Mouse (Mus musculus) stomach, embryonic 14.5 days (tissue): ENCODE results near the gene Rab4a. TPM values are rescaled to one million over a fixed set of nuclear protein-coding genes. Genes with fewer than 3 reads are reported as not detected.

ENCODE experiments used
- ATAC-seq: fragments of 200-750 bp; cut with Nextera tagmentation; 2 replicates; pipeline ENCODE4 v1.8.0; 2017; ENCODE audit warnings: low read depth, moderate TSS enrichment; ENCODE audit not compliant: insufficient number of reproducible peaks, insufficient read depth, low FRiP score
- H3K27ac ChIP-seq: fragments of 300-500 bp; sonication (generic); 2 replicates; pipeline ENCODE4 v1.5.1; 2014; ENCODE audit warnings: mild to moderate bottlenecking, low read length, moderate library complexity, mixed read lengths
- H3K27me3 ChIP-seq: fragments of 300-500 bp; sonication (generic); 2 replicates; pipeline ENCODE4 v1.6.1; 2014; ENCODE audit warnings: low read length, control low read depth, mixed read lengths; ENCODE audit not compliant: control insufficient read depth, insufficient read depth
- H3K36me3 ChIP-seq: fragments of 300-500 bp; sonication (generic); 2 replicates; pipeline ENCODE4 v1.6.1; 2014; ENCODE audit warnings: mild to moderate bottlenecking, control low read depth, low read length, moderate library complexity, mixed read lengths; ENCODE audit not compliant: control insufficient read depth, insufficient read depth
- H3K4me1 ChIP-seq: fragments of 300-500 bp; sonication (generic); 2 replicates; pipeline ENCODE4 v1.6.1; 2014; ENCODE audit warnings: low read length, control low read depth, mixed read lengths; ENCODE audit not compliant: control insufficient read depth, insufficient read depth
- H3K4me2 ChIP-seq: fragments of 300-500 bp; sonication (generic); replicated peaks from 2 replicates; pipeline ENCODE4 v1.6.1; 2014; ENCODE audit warnings: low read depth, low read length, control low read depth
- H3K4me3 ChIP-seq: fragments of 300-500 bp; sonication (generic); 2 replicates; pipeline ENCODE4 v1.5.1; 2014; ENCODE audit warnings: low read depth, low read length, control low read depth
- H3K9ac ChIP-seq: fragments of 300-500 bp; sonication (generic); replicated peaks from 2 replicates; pipeline ENCODE4 v1.6.1; 2014; ENCODE audit warnings: low read depth, mild to moderate bottlenecking, control low read depth, low read length, moderate library complexity, mixed read lengths
- H3K9me3 ChIP-seq: fragments of 300-500 bp; sonication (generic); 2 replicates; pipeline ENCODE4 v1.6.1; 2016; ENCODE audit warnings: low read depth, low read length, control low read depth; ENCODE audit not compliant: control insufficient read depth
- WGBS: fragments of 180-500 bp; shearing (Covaris S2); extraction: QIAGEN DNeasy Blood & Tissue Kit; methylation state at CpG from one replicate; pipeline ENCODE4 v1.1.7; 2014; 5-methylcytosine and 5-hydroxymethylcytosine counted together
- polyA plus RNA-seq: library from polyadenylated mRNA; unstranded; fragments of >200 nt; fragmentation: Nextera tagmentation; extraction: Ambion mirVana; gene quantifications from 2 replicates; pipeline ENCODE4 v1.2.1, GENCODE M21; 2014

The Rab4a gene
- polyA plus RNA-seq, 1 experiment from 2014 or later: 52.6 TPM

DNA sequence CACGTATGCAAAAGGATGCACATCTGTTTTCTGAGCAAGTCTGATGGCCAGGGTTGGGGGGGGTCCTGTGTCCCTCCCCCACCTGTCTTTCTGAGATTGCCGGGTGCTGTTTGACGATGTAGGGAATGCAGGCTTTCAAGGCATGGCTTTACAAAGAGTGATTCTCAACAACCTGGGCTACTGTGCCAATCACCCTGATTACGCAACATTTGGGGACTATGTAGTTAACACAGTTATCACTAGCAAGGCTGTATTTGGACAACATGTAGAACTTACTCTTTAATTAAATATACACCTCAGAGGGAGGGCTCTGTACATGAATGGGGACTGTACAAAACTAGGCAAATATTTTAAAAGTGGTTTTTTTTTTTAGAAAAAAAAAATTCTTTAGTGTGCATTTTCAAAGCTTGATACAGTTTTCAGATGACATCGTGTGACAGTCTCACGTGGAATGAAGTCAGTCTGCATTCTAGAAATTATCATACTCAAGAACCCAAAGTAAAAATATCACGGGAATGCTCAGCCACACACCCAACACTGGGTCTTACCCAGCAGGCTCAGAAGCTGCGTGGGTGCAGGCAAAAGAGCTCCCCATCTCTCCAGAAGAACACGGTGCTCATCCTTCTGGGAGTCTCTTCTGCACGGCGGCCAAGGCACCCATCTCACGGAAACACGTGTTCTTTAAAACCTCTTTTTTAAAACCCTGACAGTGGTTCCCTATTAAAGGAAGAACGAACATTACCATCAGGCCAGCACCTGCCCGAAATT, 35.0 kb downstream of the Rab4a start:
- Histone ChIP-seq H3K4me2 (no peak overlapping the region), H3K9ac (no peak overlapping the region), H3K36me3 (no peaks in the 10 kb centered on the region), H3K4me3 (no peak overlapping the region), H3K27ac (no peak overlapping the region), H3K4me1 (no peaks in the 10 kb centered on the region), H3K9me3 (no peaks in the 10 kb centered on the region), H3K27me3 (no peaks in the 10 kb centered on the region)
- ATAC-seq: no peak
- 91% methylated on average over 15 of the region's 15 CpGs for WGBS

DNA sequence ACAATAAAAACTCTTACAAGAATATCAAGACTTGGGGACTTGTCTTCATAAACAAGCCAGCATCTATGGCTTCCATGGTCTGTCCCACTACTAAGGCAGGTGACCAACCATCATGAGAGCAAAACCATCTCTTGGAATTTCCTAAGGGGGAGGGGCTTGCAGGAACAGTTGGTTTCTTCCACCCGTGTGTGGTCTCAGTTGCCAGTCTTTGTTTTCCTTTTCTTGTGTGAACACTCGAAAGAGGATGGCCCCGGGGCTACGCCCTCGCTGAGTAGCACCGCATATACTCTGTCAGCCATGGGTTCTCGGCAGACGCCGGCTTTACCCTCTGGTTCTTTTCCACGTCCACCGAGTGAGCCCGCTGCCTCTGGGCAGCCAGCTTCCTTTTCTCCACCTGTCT, 36.3 kb downstream of the Rab4a start:
- Histone ChIP-seq H3K9ac (no peak overlapping the region), H3K27me3 (no peaks in the 10 kb centered on the region), H3K9me3 (no peaks in the 10 kb centered on the region), H3K36me3 (no peaks in the 10 kb centered on the region), H3K27ac (no peak overlapping the region), H3K4me1 (no peaks in the 10 kb centered on the region), H3K4me2 (no peak overlapping the region), H3K4me3 (no peak overlapping the region)
- WGBS: 88% methylated on average over 12 of the region's 12 CpGs
- no peak for ATAC-seq

DNA sequence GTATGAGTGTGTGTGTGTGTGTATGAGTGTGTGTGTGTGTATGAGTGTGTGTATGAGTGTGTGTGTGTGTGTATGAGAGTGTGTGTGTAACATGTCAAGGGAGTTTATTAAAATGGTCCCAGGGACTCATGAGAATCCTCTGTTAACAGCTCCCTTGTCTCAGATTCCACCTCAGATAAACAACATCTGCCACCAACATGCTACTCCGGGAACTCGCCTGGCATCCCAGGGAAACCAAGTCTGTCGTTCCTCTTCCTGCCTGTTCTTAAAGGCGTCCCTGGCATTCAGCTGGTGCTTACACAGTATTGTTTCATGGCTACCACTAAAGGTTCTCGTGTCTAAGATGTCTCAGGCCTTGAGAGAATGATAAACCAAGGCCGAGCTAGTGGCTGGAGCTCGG, 38.6 kb downstream of the Rab4a start:
- Histone ChIP-seq H3K36me3 (no peaks in the 10 kb centered on the region), H3K9ac (no peak overlapping the region), H3K9me3 (no peaks in the 10 kb centered on the region), H3K27ac (no peak overlapping the region), H3K27me3 (no peaks in the 10 kb centered on the region), H3K4me1 (no peaks in the 10 kb centered on the region), H3K4me3 (no peak overlapping the region), H3K4me2 (no peak overlapping the region)
- 83% methylated on average over 7 of the region's 7 CpGs for WGBS
- no peak for ATAC-seq

DNA sequence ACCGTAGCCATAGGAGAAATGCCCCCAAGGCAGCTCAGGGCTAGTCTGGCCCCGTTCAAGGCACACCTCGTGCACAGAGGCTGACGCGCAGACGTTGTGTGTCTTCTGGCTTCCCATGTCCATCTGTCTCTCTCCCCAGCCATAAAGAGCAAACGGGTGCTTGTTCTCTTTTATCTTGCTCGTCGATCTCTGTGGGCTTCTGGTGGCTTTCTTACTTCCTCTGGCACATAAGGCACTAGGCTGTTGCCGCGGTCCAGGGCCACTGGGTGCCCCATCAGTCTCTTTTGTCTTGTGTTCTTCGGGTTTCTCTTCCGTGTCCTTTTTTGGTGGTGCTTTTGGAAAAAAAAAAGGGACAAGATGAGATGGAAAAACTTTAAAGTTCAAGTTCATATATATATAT, 39.3 kb downstream of the Rab4a start:
- WGBS: 83% methylated on average over 13 of the region's 13 CpGs
- H3K27ac ChIP-seq: no peak overlapping the region
- no peak for ATAC-seq
- H3K4me1 ChIP-seq: no peaks in the 10 kb centered on the region
- H3K27me3 ChIP-seq: no peaks in the 10 kb centered on the region
- no peaks in the 10 kb centered on the region for H3K9me3 ChIP-seq
- no peak overlapping the region for H3K9ac ChIP-seq
- H3K4me2 ChIP-seq: no peak overlapping the region
- no peak overlapping the region for H3K4me3 ChIP-seq
- H3K36me3 ChIP-seq: no peaks in the 10 kb centered on the region

GRCm38 (mm10) chr8:123845991-123846390, 40.2 kb downstream of the Rab4a start:
- no peak for ATAC-seq
- Histone ChIP-seq H3K4me1 (no peaks in the 10 kb centered on the region), H3K36me3 (no peaks in the 10 kb centered on the region), H3K9ac (no peak overlapping the region), H3K27me3 (no peaks in the 10 kb centered on the region), H3K9me3 (no peaks in the 10 kb centered on the region), H3K4me2 (no peak overlapping the region), H3K27ac (no peak overlapping the region), H3K4me3 (no peak overlapping the region)
- 91% methylated on average over 10 of the region's 10 CpGs for WGBS

GRCm38 (mm10) chr8:123846509-123846908, 40.7 kb downstream of the Rab4a start:
- whole genome bisulfite sequencing: 86% methylated on average over 12 of the region's 12 CpGs
- no peaks in the 10 kb centered on the region for H3K36me3 ChIP-seq

DNA sequence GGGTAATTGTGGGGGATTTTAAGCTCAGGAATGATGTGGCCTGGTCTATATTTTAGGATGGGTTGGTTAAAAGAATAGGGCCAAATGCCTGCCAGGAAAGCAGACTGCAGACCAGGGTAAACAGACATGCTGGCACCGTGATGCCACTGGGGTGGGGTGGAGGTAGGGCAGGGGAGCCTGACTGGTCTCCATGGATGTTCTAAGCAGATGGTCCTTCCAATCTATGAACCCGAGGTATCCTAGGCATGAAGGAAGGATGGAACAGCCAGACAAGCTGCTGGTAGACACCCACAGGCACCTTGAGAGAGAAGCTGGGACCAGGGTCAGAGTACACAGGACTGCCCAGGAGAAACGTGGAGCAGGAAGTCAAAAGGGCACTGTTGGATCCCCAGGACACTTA, 41.8 kb downstream of the Rab4a start:
- Histone ChIP-seq H3K9me3 (no peaks in the 10 kb centered on the region), H3K4me1 (no peaks in the 10 kb centered on the region), H3K27me3 (no peaks in the 10 kb centered on the region), H3K4me2 (no peak overlapping the region), H3K36me3 (no peaks in the 10 kb centered on the region), H3K27ac (no peak overlapping the region), H3K9ac (no peak overlapping the region), H3K4me3 (no peak overlapping the region)
- WGBS: 63% methylated on average over 3 of the region's 3 CpGs
- ATAC-seq: no peak

More at GRCm38 (mm10) chr8:123846509-123846908, 40.7 kb downstream of the Rab4a start:
- H3K27ac ChIP-seq: no peak overlapping the region
- H3K9ac ChIP-seq: no peak overlapping the region
- no peaks in the 10 kb centered on the region for H3K27me3 ChIP-seq
- ATAC-seq: no peak
- H3K4me2 ChIP-seq: no peak overlapping the region
- no peaks in the 10 kb centered on the region for H3K4me1 ChIP-seq
- H3K4me3 ChIP-seq: no peak overlapping the region
- H3K9me3 ChIP-seq: no peaks in the 10 kb centered on the region

DNA sequence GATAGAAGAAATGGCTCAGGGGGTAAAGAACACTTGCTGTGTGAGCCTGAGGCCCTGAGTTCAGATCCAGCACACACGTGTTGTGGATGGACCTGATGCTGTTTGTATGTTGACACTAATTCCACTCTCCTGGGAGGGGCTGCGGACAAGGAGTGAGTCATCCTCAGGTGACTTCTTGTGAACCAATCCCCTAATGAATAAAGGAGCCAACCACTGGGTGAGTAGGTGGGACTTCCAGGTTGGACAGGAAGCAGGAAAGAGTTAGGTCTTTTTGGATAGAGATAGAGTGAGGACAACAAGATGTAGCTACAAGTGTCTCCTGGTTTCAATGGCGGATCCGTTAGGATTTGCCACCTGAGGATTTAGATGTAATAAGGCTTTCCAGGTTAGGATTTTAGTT, 43.6 kb downstream of the Rab4a start:
- 80% methylated on average over 4 of the region's 4 CpGs for WGBS
- no peak overlapping the region for H3K4me2 ChIP-seq
- H3K27ac ChIP-seq: no peak overlapping the region
- H3K4me3 ChIP-seq: no peak overlapping the region
- no peak overlapping the region for H3K9ac ChIP-seq
- no peaks in the 10 kb centered on the region for H3K4me1 ChIP-seq
- no peaks in the 10 kb centered on the region for H3K36me3 ChIP-seq
- H3K27me3 ChIP-seq: no peaks in the 10 kb centered on the region
- ATAC-seq: no peak
- no peaks in the 10 kb centered on the region for H3K9me3 ChIP-seq

DNA sequence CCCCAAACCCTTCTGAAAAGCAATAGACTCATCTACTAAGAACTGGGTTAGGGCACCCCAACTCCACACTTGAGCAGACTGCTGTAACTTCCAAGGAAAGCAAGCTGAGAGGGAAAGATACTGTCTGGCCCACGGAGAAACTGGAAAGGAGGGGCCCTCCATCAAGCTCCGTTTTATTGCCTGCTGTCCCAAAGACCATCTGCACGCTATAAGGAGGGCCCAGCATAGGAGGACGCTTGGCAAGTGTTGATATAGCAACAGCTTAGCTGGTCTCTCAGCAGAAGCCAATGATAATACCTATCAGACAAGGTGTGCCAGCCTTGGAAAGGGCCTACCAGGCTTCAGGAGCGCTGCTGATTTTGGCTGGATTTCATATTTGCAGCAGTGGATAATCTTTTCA, 45.8 kb downstream of the Rab4a start:
- 66% methylated on average over 5 of the region's 5 CpGs for WGBS
- Histone ChIP-seq H3K4me2 (no peak overlapping the region), H3K4me3 (no peak overlapping the region), H3K27ac (no peak overlapping the region), H3K36me3 (no peaks in the 10 kb centered on the region), H3K4me1 (no peaks in the 10 kb centered on the region), H3K9me3 (no peaks in the 10 kb centered on the region), H3K27me3 (no peaks in the 10 kb centered on the region), H3K9ac (no peak overlapping the region)
- no peak for ATAC-seq
